In genomic region chr2:58529860-58530440, GRCm38 (mm10) we compare ENCODE assay signal across 8 mouse cellular contexts. TPM values are rescaled to one million over a fixed set of nuclear protein-coding genes. Genes with fewer than 3 reads are reported as not detected.
DNase-seq lines count a peak whose midpoint lies in the region; ATAC-seq and TF ChIP-seq lines count a peak whose summit lies in the region.
"Had no signal": no experiment of that assay in that cellular context is flagged by ENCODE, and none has a peak within 500 bp of the region (broad histone marks: within the 10 kb centered on the region; RNA-seq: fewer than 3 reads in every experiment).

No protein-coding gene starts in this region.

- intact Hi-C loops in heart, postnatal 14 days (cut with DNase I): no loop called here
- intact Hi-C loops in left cerebral cortex, adult 2 months (cut with DNase I): no loop called here

- H3K4me2 ChIP-seq in heart, embryonic 13.5 days: no peak overlapping the region

- H3K4me3 ChIP-seq in heart, embryonic 13.5 days: no peak overlapping the region
- H3K4me3 ChIP-seq in left cerebral cortex, adult 2 months: no peak overlapping the region

- no peak for ATAC-seq in heart, embryonic 13.5 days (ENCODE audit: extremely low read depth, insufficient number of reproducible peaks, low FRiP score, low TSS enrichment)

- no peaks in the 10 kb centered on the region for H3K9me3 ChIP-seq in heart, embryonic 13.5 days

- H3K27ac ChIP-seq in heart, embryonic 13.5 days (replicated peaks): peak overlapping the region; percentile 58
- no peak overlapping the region for H3K27ac ChIP-seq in left cerebral cortex, adult 2 months

- peak overlapping the region; percentile 28; the same call in 1 of the 2 replicates for H3K9ac ChIP-seq in heart, embryonic 13.5 days

- H3K4me1 ChIP-seq in heart, embryonic 13.5 days: peaks cover 92% of the 10 kb centered on the region

- TF ChIP-seq CTCF in left cerebral cortex, adult 2 months (IDR thresholded peaks at IDR 0.05): no peak

- no peaks in the 10 kb centered on the region for H3K27me3 ChIP-seq in heart, embryonic 13.5 days (replicated peaks)

- no peak for DNase-seq in heart, postnatal 14 days
- peak; percentile 31 for DNase-seq in 416B (ENCODE audit: low read depth)
- DNase-seq in adrenal gland, postnatal 10 days: peak; percentile 41
- DNase-seq in kidney, postnatal 10 days: peak; percentile 43
- DNase-seq in layer of hippocampus, adult 9-10 months (ENCODE audit: low spot score): no peak
- DNase-seq in left cerebral cortex, adult 2 months (ENCODE audit: extremely low spot score in 1 of 2, low spot score in 2 of 2): no peak
- DNase-seq: thymus, postnatal 36 days had no signal

- whole genome bisulfite sequencing in heart, embryonic 13.5 days: 44% methylated on average over 7 of the region's 7 CpGs

- H3K36me3 ChIP-seq in heart, embryonic 13.5 days: no peaks in the 10 kb centered on the region

RNA-seq across cellular contexts. Expression of gene Acvr1, which starts 37.0 kb away (rescaled TPM):
- polyA plus RNA-seq in heart, embryonic 13.5 days (2015; fragmentation: Nextera tagmentation; extraction: Ambion mirVana): 9.2 and 9.8 TPM in 2 replicates
- total RNA-seq in heart, postnatal 14 days (2021): 10 to 100 TPM; 18.5 to 22.0 TPM
- total RNA-seq in adrenal gland, postnatal 10 days (2021): 10 to 100 TPM; 36.2 to 46.4 TPM
- total RNA-seq in left cerebral cortex, adult 2 months (2021): 10 to 100 TPM; 32.9 to 36.6 TPM

RNA-seq across cellular contexts. Expression of gene Upp2, which starts 37.1 kb away (rescaled TPM):
- polyA plus RNA-seq in heart, embryonic 13.5 days (2015; fragmentation: Nextera tagmentation; extraction: Ambion mirVana): 6.4 and 7.6 TPM in 2 replicates
- total RNA-seq in heart, postnatal 14 days (2021): 1 to 10 TPM; 2.4 to 2.9 TPM
- total RNA-seq in adrenal gland, postnatal 10 days (2021): 10 to 100 TPM; 11.3 to 21.1 TPM
- total RNA-seq in left cerebral cortex, adult 2 months (2021): 10 to 100 TPM; 26.7 to 33.8 TPM

Comparison
In these comparisons a context has a peak if more than half of its experiments do, and no peak if none do; other contexts are left out.
1. DNase-seq: peak in 416B (single experiment), adrenal gland, postnatal 10 days (single experiment) and kidney, postnatal 10 days (single experiment); none in heart, postnatal 14 days (0 of 2), layer of hippocampus, adult 9-10 months (single experiment) and left cerebral cortex, adult 2 months (0 of 2).